Mouse (Mus musculus): Measurements from ENCODE around the gene 4930470P17Rik. TPM values are rescaled to one million over a fixed set of nuclear protein-coding genes. Genes with fewer than 3 reads are reported as not detected.

Gene 4930470P17Rik
- polyA plus RNA-seq, 1 experiment: not detected

DNA sequence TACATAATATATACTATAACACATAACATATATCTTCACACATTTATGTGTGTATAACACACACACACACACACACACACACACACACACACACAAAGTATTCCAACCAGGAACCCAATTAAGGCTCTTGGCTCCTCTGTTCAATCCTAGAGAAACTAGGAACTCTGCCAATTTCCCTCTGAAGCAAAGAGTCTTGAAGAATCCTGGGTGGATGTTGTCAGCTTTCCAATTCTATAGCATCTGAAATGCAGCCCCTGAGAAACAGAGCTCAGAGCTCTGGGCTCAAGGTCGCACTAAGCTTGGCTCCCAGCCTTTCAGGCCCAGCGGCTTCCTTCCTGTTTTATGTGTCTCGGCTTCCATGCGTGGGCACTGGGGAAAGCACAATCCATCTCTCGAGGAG lies 51.6 kb downstream of the 4930470P17Rik start:
- no peaks in the 10 kb centered on the region for H3K4me1 ChIP-seq (ENCODE audit: control insufficient read depth, insufficient read depth, low read length)
- TF ChIP-seq POLR2A (IDR thresholded peaks at IDR 0.05; ENCODE audit: borderline replicate concordance, extremely low read depth, low read depth, low read length) (no peak), CTCF (IDR thresholded peaks at IDR 0.05; ENCODE audit: insufficient read depth, low read length) (no peak)
- no peak for DNase-seq
- no peak overlapping the region for H3K4me3 ChIP-seq (replicated peaks; ENCODE audit: extremely low read depth, low read depth, low read length)
- 18% methylated on average over 5 of the region's 5 CpGs for WGBS

DNA sequence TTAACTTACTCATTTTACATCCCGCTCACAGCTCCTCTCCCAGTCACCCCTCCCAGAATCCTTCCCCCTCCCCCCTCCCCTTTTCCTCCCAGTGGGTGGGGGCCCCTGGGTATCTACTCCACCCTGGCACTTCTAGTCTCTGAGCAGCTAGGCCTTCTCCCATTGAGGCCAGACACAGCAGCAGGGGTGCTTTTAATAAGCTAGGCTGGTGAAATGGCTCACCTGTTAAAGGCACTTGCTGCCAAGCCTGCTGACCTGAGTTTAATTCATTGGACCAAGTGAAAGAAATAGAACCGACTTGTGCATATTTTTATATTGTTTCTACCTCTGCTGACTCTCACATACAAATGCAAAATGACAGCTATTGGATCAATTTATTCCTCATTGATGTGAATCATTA lies 52.7 kb downstream of the 4930470P17Rik start:
- no peak overlapping the region for H3K4me3 ChIP-seq (replicated peaks; ENCODE audit: extremely low read depth, low read depth, low read length)
- TF ChIP-seq POLR2A (IDR thresholded peaks at IDR 0.05; ENCODE audit: borderline replicate concordance, extremely low read depth, low read depth, low read length): no peak
- no peak for TF ChIP-seq CTCF (IDR thresholded peaks at IDR 0.05; ENCODE audit: insufficient read depth, low read length)
- no peak for DNase-seq
- WGBS: 94% methylated on average over 2 of the region's 2 CpGs
- no peaks in the 10 kb centered on the region for H3K4me1 ChIP-seq (ENCODE audit: control insufficient read depth, insufficient read depth, low read length)

DNA sequence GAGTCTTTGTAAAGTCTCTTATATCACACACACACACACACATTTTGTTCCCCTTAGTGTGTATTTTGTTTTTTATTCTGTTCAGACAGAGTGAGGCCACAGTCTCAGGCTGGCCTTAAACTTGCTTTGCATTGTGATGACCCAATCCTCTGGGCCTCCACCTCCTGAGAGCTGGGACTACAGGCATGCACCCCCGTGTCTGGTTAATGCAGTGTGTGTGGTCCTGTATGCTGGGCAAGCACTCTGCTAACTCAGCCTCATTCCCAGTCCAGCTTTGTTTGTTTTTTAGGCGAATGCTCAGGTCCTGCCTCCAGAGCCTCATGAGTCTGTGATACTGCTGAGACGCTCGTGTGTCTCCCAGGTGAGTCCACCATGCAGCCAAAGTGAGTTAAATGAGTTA lies 53.8 kb downstream of the 4930470P17Rik start:
- H3K4me3 ChIP-seq (replicated peaks; ENCODE audit: extremely low read depth, low read depth, low read length): no peak overlapping the region
- H3K4me1 ChIP-seq (ENCODE audit: control insufficient read depth, insufficient read depth, low read length): no peaks in the 10 kb centered on the region
- no peak for DNase-seq
- TF ChIP-seq CTCF (IDR thresholded peaks at IDR 0.05; ENCODE audit: insufficient read depth, low read length) (no peak), POLR2A (IDR thresholded peaks at IDR 0.05; ENCODE audit: borderline replicate concordance, extremely low read depth, low read depth, low read length) (no peak)
- WGBS: 60% methylated on average over 4 of the region's 4 CpGs

DNA sequence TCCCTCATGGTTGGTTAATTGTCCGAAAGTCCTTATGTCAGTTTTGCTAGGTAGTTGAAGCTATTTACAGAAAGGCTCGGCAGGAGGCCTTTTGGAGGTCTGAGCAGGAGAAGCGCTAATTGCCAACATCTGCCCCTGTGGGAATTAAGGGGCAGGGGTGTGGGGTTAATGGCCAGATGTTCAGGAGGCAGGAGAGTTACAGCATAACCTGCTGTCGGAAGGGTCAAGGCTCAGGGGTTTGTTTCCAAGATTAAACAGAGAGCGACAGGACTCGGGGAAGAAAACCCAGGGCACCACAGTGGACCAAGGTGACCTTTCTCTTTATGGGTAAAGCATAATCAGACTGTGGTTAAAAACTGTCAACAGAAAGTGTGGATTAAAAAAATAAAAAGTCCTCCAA lies 54.3 kb downstream of the 4930470P17Rik start:
- no peak overlapping the region for H3K4me3 ChIP-seq (replicated peaks; ENCODE audit: extremely low read depth, low read depth, low read length)
- whole genome bisulfite sequencing: 58% methylated on average over 6 of the region's 6 CpGs
- no peak for DNase-seq
- no peak for TF ChIP-seq CTCF (IDR thresholded peaks at IDR 0.05; ENCODE audit: insufficient read depth, low read length)
- H3K4me1 ChIP-seq (ENCODE audit: control insufficient read depth, insufficient read depth, low read length): no peaks in the 10 kb centered on the region

DNA sequence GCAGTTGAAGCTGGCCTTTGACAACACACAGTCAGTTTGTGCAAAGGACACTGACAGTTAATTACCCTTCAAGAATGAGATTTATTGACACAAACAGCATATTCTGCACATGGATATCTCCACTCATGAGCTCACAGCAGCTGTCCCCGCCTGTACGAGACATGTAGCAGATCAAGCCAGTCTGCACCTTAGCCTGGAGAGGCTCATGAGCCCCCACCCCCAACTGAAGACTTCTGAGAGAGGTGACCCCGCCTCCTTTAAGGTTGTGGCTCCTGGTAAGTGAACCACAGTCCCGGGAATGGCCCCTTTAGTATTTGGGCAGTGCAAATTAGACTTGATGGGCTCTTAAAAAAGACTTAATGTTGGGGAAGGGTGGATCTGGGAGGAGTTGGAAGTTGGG lies 56.1 kb downstream of the 4930470P17Rik start:
- no peak for DNase-seq
- TF ChIP-seq POLR2A (IDR thresholded peaks at IDR 0.05; ENCODE audit: borderline replicate concordance, extremely low read depth, low read depth, low read length): no peak
- no peak for TF ChIP-seq CTCF (IDR thresholded peaks at IDR 0.05; ENCODE audit: insufficient read depth, low read length)
- 47% methylated on average over 4 of the region's 4 CpGs for WGBS
- Histone ChIP-seq H3K4me1 (ENCODE audit: control insufficient read depth, insufficient read depth, low read length) (no peaks in the 10 kb centered on the region), H3K4me3 (replicated peaks; ENCODE audit: extremely low read depth, low read depth, low read length) (no peak overlapping the region)

DNA sequence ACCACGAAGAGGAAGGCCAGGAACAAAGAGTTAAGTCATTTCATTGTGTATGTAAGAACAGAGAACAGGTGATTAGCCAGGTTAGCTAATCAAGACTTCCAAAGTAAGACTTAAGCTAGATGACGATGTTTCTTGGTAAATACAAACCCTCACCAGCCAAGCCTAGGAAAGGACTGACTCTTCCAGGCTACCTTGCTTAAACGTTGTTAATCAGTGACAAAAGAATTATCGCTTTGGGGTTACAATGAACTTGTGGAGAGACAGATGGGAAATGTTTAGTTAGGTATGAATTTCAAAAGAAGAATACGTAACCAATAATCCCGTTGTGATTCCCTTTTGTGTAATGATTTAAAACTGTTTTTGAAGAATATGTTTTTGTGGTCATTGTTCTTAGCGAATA lies 56.9 kb downstream of the 4930470P17Rik start:
- Histone ChIP-seq H3K4me1 (ENCODE audit: control insufficient read depth, insufficient read depth, low read length) (no peaks in the 10 kb centered on the region), H3K4me3 (replicated peaks; ENCODE audit: extremely low read depth, low read depth, low read length) (no peak overlapping the region)
- WGBS: 73% methylated on average over 7 of the region's 7 CpGs
- DNase-seq: no peak
- no peak for TF ChIP-seq CTCF (IDR thresholded peaks at IDR 0.05; ENCODE audit: insufficient read depth, low read length)
- no peak for TF ChIP-seq POLR2A (IDR thresholded peaks at IDR 0.05; ENCODE audit: borderline replicate concordance, extremely low read depth, low read depth, low read length)

DNA sequence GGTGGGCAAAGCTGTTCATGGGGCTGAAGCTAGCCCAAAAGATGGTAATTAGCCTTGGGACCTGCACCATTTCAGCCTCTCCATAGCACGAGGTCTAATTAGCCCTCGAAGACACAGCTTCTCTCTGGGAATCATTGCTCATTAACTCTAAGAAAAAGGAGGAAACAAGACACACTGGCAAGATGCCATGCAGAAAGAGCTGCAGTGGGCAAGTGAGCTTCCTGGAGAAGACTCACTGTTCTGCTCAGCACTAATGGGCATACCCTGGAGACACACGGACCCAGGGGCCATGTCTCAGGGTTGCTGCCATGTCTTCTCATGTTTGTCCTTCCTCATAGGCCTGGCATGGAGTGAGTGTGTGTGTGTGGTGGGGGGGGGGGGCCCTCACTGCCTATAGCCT lies 57.7 kb downstream of the 4930470P17Rik start:
- no peak for TF ChIP-seq CTCF (IDR thresholded peaks at IDR 0.05; ENCODE audit: insufficient read depth, low read length)
- no peak for TF ChIP-seq POLR2A (IDR thresholded peaks at IDR 0.05; ENCODE audit: borderline replicate concordance, extremely low read depth, low read depth, low read length)
- DNase-seq: no peak
- no peak overlapping the region for H3K4me3 ChIP-seq (replicated peaks; ENCODE audit: extremely low read depth, low read depth, low read length)
- H3K4me1 ChIP-seq (ENCODE audit: control insufficient read depth, insufficient read depth, low read length): no peaks in the 10 kb centered on the region
- 54% methylated on average over 3 of the region's 3 CpGs for WGBS

DNA sequence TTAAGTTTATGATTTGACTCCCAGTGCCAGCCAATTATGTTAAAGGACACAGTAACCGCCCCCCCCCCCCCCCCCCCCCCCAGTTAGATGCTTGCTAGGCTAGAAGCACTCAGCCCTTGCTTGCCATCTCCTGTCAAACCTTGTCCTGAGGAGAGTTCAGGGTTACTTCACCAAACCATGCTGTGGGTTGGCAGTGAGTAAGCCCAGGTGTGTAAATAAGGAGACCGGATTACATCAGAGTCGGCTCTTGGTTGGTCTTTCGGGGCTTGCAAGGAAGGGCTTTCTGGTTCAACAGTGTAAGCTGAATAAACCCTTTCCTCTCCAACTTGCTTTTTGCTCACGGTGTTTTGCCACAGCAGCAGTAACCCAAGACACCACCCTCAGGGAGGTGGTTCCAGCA lies 58.2 kb downstream of the 4930470P17Rik start:
- no peak for DNase-seq
- H3K4me3 ChIP-seq (replicated peaks; ENCODE audit: extremely low read depth, low read depth, low read length): no peak overlapping the region
- 61% methylated on average over 5 of the region's 5 CpGs for WGBS
- H3K4me1 ChIP-seq (ENCODE audit: control insufficient read depth, insufficient read depth, low read length): no peaks in the 10 kb centered on the region
- TF ChIP-seq CTCF (IDR thresholded peaks at IDR 0.05; ENCODE audit: insufficient read depth, low read length) (no peak), POLR2A (IDR thresholded peaks at IDR 0.05; ENCODE audit: borderline replicate concordance, extremely low read depth, low read depth, low read length) (no peak)

DNA sequence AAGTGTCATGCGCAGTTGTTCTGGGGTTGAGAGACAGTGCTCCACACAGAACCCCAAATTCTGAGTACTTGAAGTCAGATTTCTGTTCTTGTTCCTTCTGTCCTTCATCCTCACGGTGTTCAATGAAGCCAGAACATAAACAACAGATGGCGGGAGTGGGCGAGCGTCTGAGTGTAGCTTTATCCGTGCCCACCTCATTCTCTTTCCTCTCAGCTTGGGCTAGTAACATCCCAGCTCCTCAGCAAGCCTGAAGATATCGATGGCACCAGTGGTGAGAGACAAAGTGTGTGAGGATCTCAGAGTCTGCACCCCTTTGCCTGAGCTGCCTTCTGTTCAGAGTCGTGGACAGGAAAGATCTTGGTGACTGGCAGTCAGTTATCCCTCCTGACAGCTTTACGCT lies 62.6 kb downstream of the 4930470P17Rik start:
- Histone ChIP-seq H3K4me1 (ENCODE audit: control insufficient read depth, insufficient read depth, low read length) (no peaks in the 10 kb centered on the region), H3K4me3 (replicated peaks; ENCODE audit: extremely low read depth, low read depth, low read length) (no peak overlapping the region)
- 76% methylated on average over 9 of the region's 9 CpGs for WGBS
- no peak for TF ChIP-seq CTCF (IDR thresholded peaks at IDR 0.05; ENCODE audit: insufficient read depth, low read length)
- no peak for DNase-seq

DNA sequence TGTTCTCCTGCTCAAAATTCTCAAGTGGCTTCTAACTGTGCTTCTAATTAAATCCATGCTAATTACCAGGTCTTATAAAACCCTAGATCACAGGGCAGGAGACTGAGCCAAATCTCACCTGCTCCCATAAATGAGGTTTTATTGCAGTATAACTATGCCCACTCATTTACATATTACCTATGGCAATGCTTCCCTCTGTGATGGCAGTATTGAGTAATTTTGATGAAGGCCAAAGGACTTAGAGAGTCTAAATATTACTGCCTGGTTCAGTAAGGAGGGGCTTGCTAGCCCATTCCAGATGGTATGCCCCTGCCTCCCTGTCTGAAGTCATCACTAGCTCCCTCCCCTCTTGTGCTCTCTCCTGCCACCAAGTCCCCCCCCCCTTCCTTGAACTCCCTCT lies 66.0 kb downstream of the 4930470P17Rik start:
- Histone ChIP-seq H3K4me1 (ENCODE audit: control insufficient read depth, insufficient read depth, low read length) (no peaks in the 10 kb centered on the region), H3K4me3 (replicated peaks; ENCODE audit: extremely low read depth, low read depth, low read length) (no peak overlapping the region)
- DNase-seq: no peak
- no peak for TF ChIP-seq CTCF (IDR thresholded peaks at IDR 0.05; ENCODE audit: insufficient read depth, low read length)
- TF ChIP-seq POLR2A (IDR thresholded peaks at IDR 0.05; ENCODE audit: borderline replicate concordance, extremely low read depth, low read depth, low read length): no peak

DNA sequence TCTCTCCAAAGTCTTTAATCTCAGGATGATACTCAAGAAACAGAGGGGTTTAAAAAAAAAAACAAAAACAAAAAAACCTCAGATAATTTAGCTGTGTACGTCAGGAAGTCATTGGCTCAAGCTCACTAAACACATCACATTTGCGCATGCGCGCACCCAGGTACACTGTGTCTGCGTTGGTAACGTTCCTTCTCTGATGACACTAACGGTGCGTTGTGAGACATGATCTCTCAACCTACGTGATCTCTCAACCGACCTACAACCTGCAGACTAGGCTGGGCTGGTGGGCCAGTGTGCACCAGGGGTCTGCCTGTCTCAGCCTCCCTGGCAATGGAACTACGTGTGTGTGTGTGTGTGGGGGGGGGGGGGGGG lies 67.0 kb downstream of the 4930470P17Rik start:
- 89% methylated on average over 11 of the region's 11 CpGs for WGBS
- no peak for DNase-seq
- no peak overlapping the region for H3K4me3 ChIP-seq (replicated peaks; ENCODE audit: extremely low read depth, low read depth, low read length)
- no peaks in the 10 kb centered on the region for H3K4me1 ChIP-seq (ENCODE audit: control insufficient read depth, insufficient read depth, low read length)
- TF ChIP-seq CTCF (IDR thresholded peaks at IDR 0.05; ENCODE audit: insufficient read depth, low read length): no peak
